Mouse (Mus musculus) MEL (cell line): ENCODE measurements around the gene Cmss1.

Source experiments
- CTCF ChIP-seq, 3 experiments: IDR thresholded peaks in 2 of 3; conservative IDR thresholded peaks in 1 of 3; 2 replicates each; pipeline ENCODE4 v1.5.1; 2011 to 2012; ENCODE audit warnings: low read length in 3 of 3, low read depth in 2 of 3, mild to moderate bottlenecking in 2 of 3, improper control_type of control experiment in 1 of 3, inconsistent platforms in 1 of 3, mixed read lengths in 1 of 3, moderate library complexity in 1 of 3; ENCODE audit not compliant: control insufficient read depth in 1 of 3, insufficient read depth in 1 of 3, poor library complexity in 1 of 3, severe bottlenecking in 1 of 3
- ELF1 ChIP-seq: IDR thresholded peaks from 2 replicates; pipeline ENCODE4 v1.6.1; 2014; ENCODE audit warnings: low read depth, mild to moderate bottlenecking, inconsistent platforms, low read length, improper control_type of control experiment, moderate library complexity
- MAZ ChIP-seq: IDR thresholded peaks from 2 replicates; pipeline ENCODE4 v1.6.1; 2012; ENCODE audit warnings: low read depth, mild to moderate bottlenecking, inconsistent platforms, low read length, improper control_type of control experiment
- NELFE ChIP-seq: IDR thresholded peaks from 2 replicates; pipeline ENCODE4 v1.6.1; 2011; ENCODE audit warnings: low read depth, low read length, improper control_type of control experiment
- POLR2A ChIP-seq, 2 experiments: IDR thresholded peaks; 2 replicates each; pipeline ENCODE4 v1.6.1; 2011 to 2012; ENCODE audit warnings: low read length in 2 of 2, mild to moderate bottlenecking in 2 of 2, control low read depth in 1 of 2, improper control_type of control experiment in 1 of 2, low read depth in 1 of 2, moderate library complexity in 1 of 2; ENCODE audit not compliant: control insufficient read depth in 1 of 2, insufficient read depth in 1 of 2, poor library complexity in 1 of 2
- POLR2AphosphoS2 ChIP-seq: IDR thresholded peaks from 2 replicates; pipeline ENCODE4 v1.6.1; 2011; ENCODE audit warnings: low read length, improper control_type of control experiment
- RAD21 ChIP-seq: IDR thresholded peaks from 2 replicates; pipeline ENCODE4 v1.6.1; 2011; ENCODE audit warnings: mild to moderate bottlenecking, low read depth, low read length, improper control_type of control experiment
- RCOR1 ChIP-seq: IDR thresholded peaks from 2 replicates; pipeline ENCODE4 v1.6.1; 2012; ENCODE audit warnings: low read depth, mild to moderate bottlenecking, inconsistent platforms, low read length, improper control_type of control experiment
- ZNF384 ChIP-seq: IDR thresholded peaks from 2 replicates; pipeline ENCODE4 v1.6.1; 2012; ENCODE audit warnings: low read depth, mild to moderate bottlenecking, inconsistent platforms, low read length, improper control_type of control experiment

- TF ChIP-seq CTCF (IDR thresholded peaks at IDR 0.05 in 2 of 3, conservative IDR thresholded peaks at IDR 0.05 in 1 of 3; ENCODE audit: control insufficient read depth in 1 of 3, insufficient read depth in 1 of 3, low read depth in 2 of 3, low read length in 3 of 3, poor library complexity in 1 of 3, severe bottlenecking in 1 of 3): no peak
- no peak for TF ChIP-seq MAZ
- no peak for TF ChIP-seq ZNF384
- TF ChIP-seq RCOR1: no peak
- TF ChIP-seq NELFE: no peak
- TF ChIP-seq POLR2A (IDR thresholded peaks at IDR 0.05; ENCODE audit: control insufficient read depth in 1 of 2, insufficient read depth in 1 of 2, low read depth in 1 of 2, low read length in 2 of 2, poor library complexity in 1 of 2): no peak
- TF ChIP-seq POLR2AphosphoS2: no peak
- TF ChIP-seq RAD21: no peak
- TF ChIP-seq ELF1: no peak
Measured at GRCm38 (mm10) chr16:57454106-57454763, 152.4 kb downstream of the Cmss1 start.
